Mouse (Mus musculus): ENCODE results near the gene Prkaa2. TPM values are rescaled to one million over a fixed set of nuclear protein-coding genes. Genes with fewer than 3 reads are reported as not detected.
"Not testable (repeated sequence)": the region's sequence is repeated elsewhere in the genome, so short reads cannot be mapped to it uniquely, and the experiment has no call there.

The Prkaa2 gene
- polyA plus RNA-seq, 1 experiment from 2014 or later = 1.1 TPM

GRCm38 (mm10) chr4:105015496-105015895, 94.2 kb downstream of the Prkaa2 start:
- H3K9me3 ChIP-seq (ENCODE audit: low read length) = no peaks in the 10 kb centered on the region
- H3K4me2 ChIP-seq (ENCODE audit: low read depth, low read length) = no peak overlapping the region
- no peaks in the 10 kb centered on the region for H3K27me3 ChIP-seq (ENCODE audit: insufficient read depth, low read length)
- 77% methylated on average over 6 of the region's 6 CpGs for WGBS (ENCODE audit: insufficient replicate concordance)
- H3K27ac ChIP-seq (ENCODE audit: low read depth) = no peak overlapping the region
- ATAC-seq = no peak
- no peak overlapping the region for H3K9ac ChIP-seq (replicated peaks)
- no peak for DNase-seq
- no peak overlapping the region for H3K4me3 ChIP-seq (ENCODE audit: low read depth, low read length)
- H3K36me3 ChIP-seq (replicated peaks; ENCODE audit: insufficient read depth, low read length) = no peaks in the 10 kb centered on the region
- no peak for TF ChIP-seq EP300 (IDR thresholded peaks at IDR 0.05; ENCODE audit: low read depth)
- TF ChIP-seq CTCF (IDR thresholded peaks at IDR 0.05; ENCODE audit: low read depth) = no peak
- H3K4me1 ChIP-seq (ENCODE audit: insufficient read depth) = no peaks in the 10 kb centered on the region

GRCm38 (mm10) chr4:105013718-105014117, 96.0 kb downstream of the Prkaa2 start:
- no peak overlapping the region for H3K27ac ChIP-seq (ENCODE audit: low read depth)
- no peak overlapping the region for H3K4me3 ChIP-seq (ENCODE audit: low read depth, low read length)
- H3K4me1 ChIP-seq (ENCODE audit: insufficient read depth) = no peaks in the 10 kb centered on the region
- H3K9ac ChIP-seq (replicated peaks) = no peak overlapping the region
- no peak overlapping the region for H3K4me2 ChIP-seq (ENCODE audit: low read depth, low read length)
- ATAC-seq (no peak), DNase-seq (no peak)
- no peaks in the 10 kb centered on the region for H3K36me3 ChIP-seq (replicated peaks; ENCODE audit: insufficient read depth, low read length)
- no peaks in the 10 kb centered on the region for H3K27me3 ChIP-seq (ENCODE audit: insufficient read depth, low read length)
- H3K9me3 ChIP-seq (ENCODE audit: low read length) = no peaks in the 10 kb centered on the region
- WGBS (ENCODE audit: insufficient replicate concordance) = 83% methylated on average over 7 of the region's 7 CpGs
- no peak for TF ChIP-seq CTCF (IDR thresholded peaks at IDR 0.05; ENCODE audit: low read depth)
- TF ChIP-seq EP300 (IDR thresholded peaks at IDR 0.05; ENCODE audit: low read depth) = no peak

- DNase-seq = no peak
- no peak for ATAC-seq
- Histone ChIP-seq H3K36me3 (replicated peaks; ENCODE audit: insufficient read depth, low read length) (no peaks in the 10 kb centered on the region), H3K4me2 (ENCODE audit: low read depth, low read length) (no peak overlapping the region), H3K4me3 (ENCODE audit: low read depth, low read length) (no peak overlapping the region), H3K27me3 (ENCODE audit: insufficient read depth, low read length) (no peaks in the 10 kb centered on the region), H3K9me3 (ENCODE audit: low read length) (no peaks in the 10 kb centered on the region), H3K9ac (replicated peaks) (no peak overlapping the region), H3K27ac (ENCODE audit: low read depth) (no peak overlapping the region), H3K4me1 (ENCODE audit: insufficient read depth) (no peaks in the 10 kb centered on the region)
- TF ChIP-seq CTCF (IDR thresholded peaks at IDR 0.05; ENCODE audit: low read depth) = no peak
- TF ChIP-seq EP300 (IDR thresholded peaks at IDR 0.05; ENCODE audit: low read depth) = no peak
- WGBS (ENCODE audit: insufficient replicate concordance) = 44% methylated on average over 4 of the region's 4 CpGs
Observed at GRCm38 (mm10) chr4:105007360-105008018, 102.2 kb downstream of the Prkaa2 start.

GRCm38 (mm10) chr4:105004649-105005048, 105.0 kb downstream of the Prkaa2 start:
- not testable (repeated sequence) for H3K36me3 ChIP-seq (replicated peaks; ENCODE audit: insufficient read depth, low read length); H3K27me3 ChIP-seq (ENCODE audit: insufficient read depth, low read length); H3K27ac ChIP-seq (ENCODE audit: low read depth); H3K4me2 ChIP-seq (ENCODE audit: low read depth, low read length); ATAC-seq; H3K9ac ChIP-seq (replicated peaks); H3K9me3 ChIP-seq (ENCODE audit: low read length); H3K4me1 ChIP-seq (ENCODE audit: insufficient read depth); DNase-seq; H3K4me3 ChIP-seq (ENCODE audit: low read depth, low read length)
- WGBS (ENCODE audit: insufficient replicate concordance) = 84% methylated on average over 12 of the region's 12 CpGs
- TF ChIP-seq CTCF (IDR thresholded peaks at IDR 0.05; ENCODE audit: low read depth) = peak; percentile 54

- H3K27me3 ChIP-seq (ENCODE audit: insufficient read depth, low read length) = no peaks in the 10 kb centered on the region
- ATAC-seq (no peak), DNase-seq (no peak)
- H3K36me3 ChIP-seq (replicated peaks; ENCODE audit: insufficient read depth, low read length) = no peaks in the 10 kb centered on the region
- H3K27ac ChIP-seq (ENCODE audit: low read depth) = no peak overlapping the region
- no peak for TF ChIP-seq EP300 (IDR thresholded peaks at IDR 0.05; ENCODE audit: low read depth)
- TF ChIP-seq CTCF (IDR thresholded peaks at IDR 0.05; ENCODE audit: low read depth) = no peak
- 55% methylated on average over 8 of the region's 8 CpGs for WGBS (ENCODE audit: insufficient replicate concordance)
- no peak overlapping the region for H3K9ac ChIP-seq (replicated peaks)
- no peak overlapping the region for H3K4me3 ChIP-seq (ENCODE audit: low read depth, low read length)
- H3K4me2 ChIP-seq (ENCODE audit: low read depth, low read length) = no peak overlapping the region
- H3K9me3 ChIP-seq (ENCODE audit: low read length) = no peaks in the 10 kb centered on the region
- no peaks in the 10 kb centered on the region; the same call in 1 of the 2 replicates for H3K4me1 ChIP-seq (ENCODE audit: insufficient read depth)
Observed at GRCm38 (mm10) chr4:105004135-105004534, 105.6 kb downstream of the Prkaa2 start.

- WGBS (ENCODE audit: insufficient replicate concordance) = 65% methylated on average over 1 of the region's 1 CpGs
Observed at GRCm38 (mm10) chr4:105001736-105002135, 108.0 kb downstream of the Prkaa2 start.

More at GRCm38 (mm10) chr4:105001736-105002135, 108.0 kb downstream of the Prkaa2 start:
- H3K4me1 ChIP-seq (ENCODE audit: insufficient read depth) = no peaks in the 10 kb centered on the region; the same call in 1 of the 2 replicates
- H3K36me3 ChIP-seq (replicated peaks; ENCODE audit: insufficient read depth, low read length) = no peaks in the 10 kb centered on the region
- no peak overlapping the region for H3K27ac ChIP-seq (ENCODE audit: low read depth)
- DNase-seq (no peak), ATAC-seq (no peak)
- H3K9me3 ChIP-seq (ENCODE audit: low read length) = no peaks in the 10 kb centered on the region
- no peak overlapping the region for H3K4me3 ChIP-seq (ENCODE audit: low read depth, low read length)
- H3K9ac ChIP-seq (replicated peaks) = no peak overlapping the region
- no peak overlapping the region for H3K4me2 ChIP-seq (ENCODE audit: low read depth, low read length)
- H3K27me3 ChIP-seq (ENCODE audit: insufficient read depth, low read length) = no peaks in the 10 kb centered on the region
- TF ChIP-seq CTCF (IDR thresholded peaks at IDR 0.05; ENCODE audit: low read depth) = no peak
- no peak for TF ChIP-seq EP300 (IDR thresholded peaks at IDR 0.05; ENCODE audit: low read depth)
